Mouse (Mus musculus) frontal cortex, adult (tissue): ENCODE results near the gene Ubap2l.

Source experiments
- ATAC-seq: cut with Nextera tagmentation; 2 replicates; pipeline ENCODE4 v1.9.2; 2017; ENCODE audit warnings: mild to moderate bottlenecking, moderate library complexity, mixed read lengths; ENCODE audit not compliant: low TSS enrichment

Ubap2l gene

DNA sequence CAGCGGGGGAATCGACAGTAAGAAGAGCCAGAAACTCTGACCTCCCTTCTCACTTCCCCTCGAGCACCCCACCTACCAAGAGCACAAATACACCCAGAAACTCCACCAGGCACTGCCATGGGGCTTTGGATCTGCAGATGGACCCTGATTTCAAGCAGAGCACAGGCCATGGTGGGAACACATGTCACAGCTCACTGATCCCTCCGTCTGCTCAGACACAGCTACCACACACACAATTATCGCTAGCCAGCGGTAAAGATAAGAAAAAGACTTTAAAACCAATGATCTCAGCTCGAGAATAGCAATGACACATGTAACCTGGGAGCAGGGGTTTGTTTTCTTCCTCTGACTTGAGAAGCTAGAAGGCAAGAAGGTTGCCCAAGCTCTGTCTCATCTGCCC lies 83.9 kb downstream of the Ubap2l start:
- no peak for ATAC-seq

DNA sequence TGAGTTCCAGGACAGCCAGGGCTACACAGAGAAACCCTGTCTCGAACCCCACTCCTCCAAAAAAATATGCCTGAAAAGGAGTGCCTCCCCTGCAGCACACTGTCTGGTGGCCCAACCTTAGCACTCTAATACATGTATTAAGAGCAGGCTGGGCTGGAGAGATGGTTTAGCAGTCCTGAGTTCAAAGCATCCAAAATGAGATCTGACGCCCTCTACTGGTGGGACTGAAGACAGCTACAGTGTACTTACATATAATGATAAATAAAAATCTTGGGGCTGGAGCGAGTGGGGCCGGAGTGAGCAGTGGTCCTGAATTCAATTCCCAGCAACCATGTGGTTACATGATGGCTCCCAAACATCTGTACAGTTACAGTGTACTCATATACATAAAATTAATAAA lies 85.5 kb downstream of the Ubap2l start:
- ATAC-seq, result no peak

DNA sequence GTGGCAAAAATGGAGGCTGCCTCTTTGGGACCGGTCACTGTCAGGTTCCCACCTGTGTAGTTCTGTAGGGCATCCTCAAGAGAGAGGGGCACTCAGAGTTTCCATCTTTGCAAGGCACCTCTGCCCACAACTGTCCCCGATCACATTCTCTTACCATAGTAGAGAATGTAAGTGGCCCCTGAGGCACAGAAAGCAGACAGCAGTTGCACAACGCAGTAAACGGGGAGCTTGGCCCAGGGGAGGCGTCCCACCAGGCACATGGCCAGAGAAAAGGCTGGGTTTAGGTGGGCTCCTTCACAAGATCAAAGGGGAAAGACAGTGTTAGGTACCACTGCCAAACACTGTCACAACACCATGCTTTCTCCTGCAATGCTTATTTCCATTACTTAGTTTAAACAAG lies 86.5 kb downstream of the Ubap2l start:
- no peak for ATAC-seq

DNA sequence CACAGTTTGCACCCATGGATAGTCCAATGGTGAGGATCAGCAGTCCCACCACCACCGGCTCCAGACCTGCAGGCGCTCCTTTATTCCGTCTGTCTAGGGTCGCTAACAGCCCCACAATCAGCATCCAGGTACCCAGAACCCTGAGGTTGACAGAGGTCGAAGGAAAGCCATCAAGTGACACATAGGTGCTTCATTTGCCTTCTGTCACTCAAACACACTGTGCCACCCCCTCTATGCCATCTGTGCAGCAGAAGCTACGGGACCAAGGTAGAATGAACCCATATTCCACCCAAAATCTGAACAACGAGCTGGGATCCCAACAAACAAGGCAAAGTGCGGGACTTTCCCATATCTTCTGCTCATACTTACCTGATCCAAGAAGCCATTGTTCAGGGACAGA lies 86.9 kb downstream of the Ubap2l start:
- ATAC-seq, result no peak

DNA sequence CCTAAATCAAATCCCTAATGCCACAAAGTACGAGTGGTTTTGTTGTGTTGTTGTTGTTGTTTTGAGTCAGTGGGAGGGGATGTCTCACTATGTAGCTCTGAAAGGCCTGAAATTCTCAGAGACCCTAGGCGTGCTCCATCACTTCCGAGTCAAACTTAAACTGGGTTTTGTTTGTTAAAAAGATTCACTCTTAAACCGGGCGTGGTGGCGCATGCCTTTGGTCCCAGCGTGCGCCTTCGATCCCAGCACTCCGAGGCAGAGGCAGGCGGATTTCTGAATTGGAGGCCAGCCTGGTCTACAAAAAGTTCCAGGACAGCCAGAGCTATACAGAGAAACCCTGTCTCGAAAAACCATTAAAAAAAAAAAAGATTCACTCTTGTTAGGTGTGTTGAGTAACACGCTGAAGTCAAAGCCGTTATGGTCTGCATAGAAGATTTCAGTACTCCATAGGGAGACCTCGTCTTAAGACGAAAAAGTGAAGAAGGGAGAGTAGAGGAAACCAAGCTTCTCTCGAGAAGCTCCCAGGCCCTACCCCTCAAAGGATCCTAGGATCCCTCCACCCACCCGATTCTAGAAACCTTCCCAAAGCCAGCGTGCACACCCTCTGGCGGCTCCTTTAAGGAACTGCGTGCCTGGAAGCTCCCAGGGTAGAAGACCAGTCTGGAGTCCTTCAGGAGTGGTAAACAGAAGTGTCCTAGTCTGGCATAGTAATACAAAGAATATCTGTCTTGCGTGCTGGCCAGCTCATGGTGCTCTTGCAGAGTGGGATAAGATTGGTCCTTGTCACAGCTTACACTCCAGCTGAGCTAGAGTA lies 88.3 kb downstream of the Ubap2l start:
- peak; percentile 44 for ATAC-seq

DNA sequence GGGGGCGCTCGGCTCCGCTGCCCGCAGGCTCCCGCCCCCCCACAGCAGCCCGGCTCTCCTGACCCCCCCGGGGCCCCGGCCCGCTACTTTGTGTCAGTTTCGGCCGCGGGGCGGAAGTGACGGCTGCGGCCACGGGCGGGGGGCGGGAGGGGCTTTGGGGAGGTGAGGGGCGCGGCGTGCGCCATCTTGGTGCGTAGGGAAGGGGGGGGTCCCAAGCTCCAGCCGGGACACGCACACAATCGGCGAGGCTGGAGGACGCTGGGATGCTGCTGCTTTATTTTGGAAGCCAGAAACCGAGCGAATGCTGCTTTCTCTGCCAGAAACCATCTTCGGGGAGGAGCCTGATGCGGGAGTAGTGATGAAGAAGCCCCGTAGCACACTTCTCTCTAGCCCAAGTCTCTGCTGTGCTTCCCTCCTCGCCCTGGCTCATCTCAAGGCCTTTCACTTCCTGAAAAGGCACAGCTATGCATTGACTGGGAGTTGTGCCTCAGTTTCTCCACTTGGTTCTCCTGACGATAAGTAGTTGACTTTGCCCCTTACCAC lies 89.1 kb downstream of the Ubap2l start, which contains the start of gene Atp8b2:
TSS of gene Atp8b2 (minus strand) at position 288 of the 543 bp plus-strand sequence.
- ATAC-seq, result no peak

DNA sequence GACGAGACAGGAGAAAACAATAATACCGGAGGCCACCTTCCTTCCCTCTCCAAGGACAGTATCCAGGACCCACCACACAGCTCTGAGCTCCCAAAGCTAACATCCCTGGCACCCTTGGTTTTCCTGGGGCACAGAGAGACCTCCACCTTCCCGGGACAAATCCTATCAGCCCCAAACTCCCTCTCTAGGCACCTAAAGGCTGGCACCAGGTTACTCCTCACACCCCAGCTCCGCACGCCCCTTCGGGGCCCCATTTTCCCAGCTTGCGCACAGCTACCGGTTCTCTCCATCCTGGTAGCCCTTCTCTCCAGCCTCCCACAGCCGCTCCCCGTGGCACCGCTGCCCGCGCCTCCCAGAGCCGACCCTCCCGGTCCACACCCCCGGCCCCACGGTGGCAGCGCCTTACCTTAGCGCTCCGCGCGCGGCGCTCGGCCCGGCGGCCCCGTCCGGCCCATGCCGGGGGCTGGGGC lies 89.6 kb downstream of the Ubap2l start:
- no peak for ATAC-seq

DNA sequence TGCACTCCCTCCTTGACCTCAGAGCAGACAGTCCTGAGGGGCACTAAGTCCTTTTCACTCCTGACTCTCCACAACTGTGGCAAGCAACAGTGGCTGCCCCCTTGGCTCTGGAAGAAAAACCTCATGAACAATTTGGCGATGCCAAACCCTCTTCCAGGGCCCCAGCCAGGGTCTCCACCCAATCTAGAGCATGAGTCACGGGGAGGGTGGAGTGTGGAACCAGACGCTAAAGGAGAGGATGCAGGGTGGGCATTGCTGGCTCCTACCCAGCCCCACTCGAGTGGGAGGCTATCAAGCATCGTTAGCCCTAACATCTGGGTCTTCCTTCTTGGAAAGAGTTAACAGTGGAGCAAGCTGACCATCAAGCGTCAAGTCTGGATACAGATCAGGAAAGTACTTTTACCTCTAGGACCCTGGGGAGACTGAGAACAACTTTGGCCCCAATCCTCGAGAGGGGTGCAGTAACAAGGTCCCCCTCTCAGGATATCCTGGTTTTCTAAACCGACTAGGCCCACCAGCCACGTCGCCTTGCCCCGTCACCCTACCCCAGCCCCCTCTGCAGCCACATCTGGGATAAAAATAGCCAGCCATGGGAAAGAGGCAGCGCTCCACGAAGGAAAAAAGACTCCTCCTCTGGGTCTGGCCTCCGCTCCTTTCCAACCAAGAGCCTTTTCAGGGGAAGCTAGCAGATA lies 90.2 kb downstream of the Ubap2l start:
- ATAC-seq, result 0 out of 2 replicates have a peak, but pooled peaks have one; percentile 3

DNA sequence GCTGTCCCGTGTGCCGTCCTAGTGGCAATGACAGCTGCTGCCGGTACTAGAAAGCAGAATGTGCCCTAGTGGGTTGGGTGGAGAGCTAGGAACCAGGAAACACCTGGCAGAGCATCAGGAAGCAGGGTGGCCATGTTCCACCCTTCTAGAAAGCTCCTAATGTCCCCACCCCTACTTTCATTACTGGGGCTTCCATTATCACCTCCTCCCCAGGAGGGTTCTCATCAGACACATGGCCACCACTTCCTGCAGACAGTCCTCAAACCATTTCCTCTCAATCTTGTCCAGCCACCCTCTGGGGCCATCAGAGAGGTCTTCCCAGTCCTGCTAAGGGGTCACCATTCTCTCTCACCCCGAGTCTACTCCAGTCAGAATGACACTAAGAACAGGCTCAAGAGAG lies 91.0 kb downstream of the Ubap2l start:
- ATAC-seq, result no peak

DNA sequence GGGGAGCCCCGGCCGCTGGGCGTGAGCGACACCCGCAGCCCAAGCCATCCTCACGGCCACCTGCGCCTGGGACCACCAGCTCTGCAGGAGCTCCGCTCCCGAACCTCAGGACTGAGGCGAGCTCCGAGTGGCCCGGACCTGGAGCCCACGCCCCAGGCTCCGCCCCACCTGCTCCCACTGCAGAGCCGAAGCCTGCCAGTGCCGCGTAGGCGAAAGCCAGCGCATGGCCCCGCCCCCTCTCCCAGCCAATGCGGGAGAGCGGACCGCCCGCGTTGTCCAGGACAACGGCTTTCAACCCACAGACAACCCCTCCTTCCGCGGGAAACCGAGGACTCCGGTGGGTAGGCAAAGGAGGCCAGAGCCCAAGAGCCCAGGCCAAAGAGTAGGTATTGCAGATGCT lies 92.0 kb downstream of the Ubap2l start:
- peak; percentile 66 for ATAC-seq

DNA sequence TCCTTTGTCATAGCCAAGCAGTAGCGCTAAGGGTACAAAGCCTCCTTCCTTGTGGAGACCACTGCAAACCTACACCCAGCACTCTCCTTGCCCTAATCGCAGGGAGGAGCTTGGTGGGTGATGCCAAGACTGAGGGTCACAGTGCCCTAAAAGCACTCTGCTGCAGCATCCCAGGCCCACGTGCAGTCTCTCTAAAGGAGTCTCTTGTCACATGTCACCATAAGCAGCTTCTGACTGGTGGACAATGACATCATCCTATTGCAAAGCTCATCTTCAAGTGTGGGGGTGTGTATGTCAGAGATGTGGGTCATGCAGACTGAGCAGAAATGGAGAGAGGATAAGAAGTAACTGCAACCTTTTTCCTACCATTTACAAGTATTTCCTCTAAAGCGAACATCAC lies 93.0 kb downstream of the Ubap2l start:
- ATAC-seq, result peak; percentile 64

DNA sequence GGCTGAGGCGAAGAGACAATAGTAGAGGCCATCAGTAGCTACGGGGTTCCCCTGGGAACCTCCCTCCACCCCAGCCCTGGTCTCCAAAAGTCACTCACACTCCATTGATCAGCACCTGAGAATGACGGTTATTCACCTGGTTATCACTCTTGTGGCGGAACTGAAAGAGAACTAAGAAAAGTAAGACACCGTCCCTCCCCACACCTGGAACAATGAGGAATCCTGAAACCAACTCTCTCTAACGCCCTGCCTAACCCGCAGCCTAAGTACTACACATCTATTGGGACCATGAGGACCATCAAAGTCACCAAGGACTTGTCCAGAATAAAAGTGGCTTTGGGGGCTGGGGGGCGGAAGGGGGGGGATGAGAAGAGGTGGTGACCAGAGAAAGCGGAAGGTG lies 94.5 kb downstream of the Ubap2l start:
- no peak for ATAC-seq

DNA sequence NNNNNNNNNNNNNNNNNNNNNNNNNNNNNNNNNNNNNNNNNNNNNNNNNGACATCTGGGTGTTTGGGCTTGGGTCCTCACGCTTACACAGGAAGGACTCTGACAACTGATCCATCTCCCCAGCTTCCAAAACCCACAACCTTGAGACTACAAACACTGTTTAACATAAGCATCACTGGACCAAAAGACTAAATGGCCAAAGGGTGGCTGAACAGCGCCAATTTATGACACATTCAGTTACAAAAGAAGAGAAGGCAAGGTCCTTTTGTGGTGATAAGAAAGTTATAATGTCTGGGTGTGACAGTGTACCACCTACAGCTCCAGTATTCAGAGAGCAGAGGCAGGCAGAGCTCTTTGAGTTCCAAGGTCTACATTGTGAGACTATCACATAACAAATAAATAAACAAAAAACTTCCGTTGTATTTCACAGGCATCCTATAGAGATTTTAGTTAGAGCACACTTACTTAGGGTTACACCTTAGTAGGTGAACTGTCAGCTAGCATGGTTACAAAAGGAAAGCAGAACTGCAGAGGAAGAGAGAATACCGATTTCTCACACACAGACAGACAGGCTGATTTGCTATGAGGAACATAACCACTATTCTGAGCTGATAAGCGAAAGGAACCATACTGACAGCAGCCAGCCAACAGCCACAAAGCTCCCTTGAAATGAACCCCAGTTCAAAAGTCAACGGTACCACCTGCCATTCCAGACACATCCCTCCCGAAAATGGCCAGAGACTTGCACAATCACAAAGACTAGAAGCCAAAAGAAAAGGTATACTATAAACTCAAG lies 96.1 kb downstream of the Ubap2l start:
- ATAC-seq, result no peak

DNA sequence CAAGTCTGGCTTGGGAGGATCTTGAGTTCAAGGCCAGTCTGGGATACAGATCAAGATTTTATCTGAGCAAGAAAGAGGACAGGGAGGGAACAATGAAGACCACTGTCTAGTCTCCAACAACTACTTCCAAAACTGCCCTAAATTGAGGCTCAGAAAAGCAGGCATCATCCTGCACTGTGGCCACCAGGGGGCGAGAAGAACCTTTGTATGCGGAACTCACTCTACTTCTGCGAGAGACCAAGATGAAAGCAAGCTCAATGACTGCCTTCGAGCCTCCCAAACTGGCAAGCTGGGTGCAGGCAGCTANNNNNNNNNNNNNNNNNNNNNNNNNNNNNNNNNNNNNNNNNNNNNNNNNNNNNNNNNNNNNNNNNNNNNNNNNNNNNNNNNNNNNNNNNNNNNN lies 99.0 kb downstream of the Ubap2l start:
- ATAC-seq, result peak; percentile 66
